Mouse (Mus musculus): Measurements from ENCODE around the gene Kif26a. TPM values are rescaled to one million over a fixed set of nuclear protein-coding genes. Genes with fewer than 3 reads are reported as not detected.

The Kif26a gene
- polyA plus RNA-seq, 1 experiment: not detected

DNA sequence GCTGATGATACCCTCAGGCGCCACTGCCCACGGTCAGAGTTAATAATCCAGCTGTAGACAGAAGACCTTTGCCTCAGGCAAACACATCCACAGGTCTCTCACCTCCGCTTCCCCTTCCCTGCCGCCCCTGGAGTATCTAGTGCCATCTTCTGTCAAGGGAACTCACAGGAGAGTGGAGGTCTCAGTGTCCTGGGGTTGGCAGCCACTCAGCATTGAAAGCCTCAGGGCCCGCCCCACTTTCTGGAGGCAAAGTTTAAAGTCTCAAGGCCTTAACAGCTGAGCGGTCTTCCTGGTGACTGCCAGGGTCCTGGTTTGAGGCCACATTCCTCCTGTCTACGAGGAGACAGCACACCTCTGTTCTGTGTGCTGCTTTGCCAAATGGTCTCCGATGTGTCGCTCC is 36.3 kb upstream of the Kif26a start:
- peaks cover 9% of the 10 kb centered on the region for H3K4me1 ChIP-seq
- 0 out of 2 replicates have a peak, but pooled peaks cover 3% of the 10 kb centered on the region for H3K9me3 ChIP-seq
- H3K27me3 ChIP-seq (replicated peaks): peaks cover 85% of the 10 kb centered on the region
- H3K4me3 ChIP-seq (replicated peaks): no peak overlapping the region
- TF ChIP-seq GATA1 (IDR thresholded peaks at IDR 0.05; ENCODE audit: borderline replicate concordance, low read length): no peak
- no peak for TF ChIP-seq FLI1 (IDR thresholded peaks at IDR 0.05; ENCODE audit: low read length)
- no peaks in the 10 kb centered on the region for H3K36me3 ChIP-seq (replicated peaks; ENCODE audit: low read length)

DNA sequence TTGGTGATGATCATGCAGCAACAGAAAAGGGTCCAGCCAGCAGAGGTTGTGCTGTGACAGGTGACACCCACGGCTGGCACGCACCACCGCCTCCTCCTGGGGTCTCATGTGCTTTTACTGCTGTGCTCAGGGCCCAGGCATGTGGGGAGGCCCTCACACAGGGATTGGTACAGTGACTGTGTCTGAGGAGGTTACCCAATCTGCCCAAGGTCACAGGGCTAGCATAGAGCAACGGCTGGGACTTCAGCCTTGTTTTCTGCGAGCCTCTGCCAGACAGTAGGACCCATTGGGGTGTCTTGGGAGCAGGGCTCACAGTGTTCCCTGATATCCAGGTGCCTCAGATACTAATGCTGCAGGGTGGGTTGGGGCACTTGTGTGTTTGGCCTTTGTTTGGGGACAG is 34.7 kb upstream of the Kif26a start:
- Histone ChIP-seq H3K36me3 (replicated peaks; ENCODE audit: low read length) (no peaks in the 10 kb centered on the region), H3K27me3 (replicated peaks) (peaks cover 85% of the 10 kb centered on the region), H3K4me3 (replicated peaks) (no peak overlapping the region), H3K4me1 (peaks cover 9% of the 10 kb centered on the region), H3K9me3 (no peaks in the 10 kb centered on the region)
- no peak for TF ChIP-seq GATA1 (IDR thresholded peaks at IDR 0.05; ENCODE audit: borderline replicate concordance, low read length)
- no peak for TF ChIP-seq FLI1 (IDR thresholded peaks at IDR 0.05; ENCODE audit: low read length)

GRCm38 (mm10) chr12:112112235-112112634 is 33.8 kb upstream of the Kif26a start:
- TF ChIP-seq GATA1 (IDR thresholded peaks at IDR 0.05; ENCODE audit: borderline replicate concordance, low read length) (no peak), FLI1 (IDR thresholded peaks at IDR 0.05; ENCODE audit: low read length) (no peak)
- peaks cover 9% of the 10 kb centered on the region for H3K4me1 ChIP-seq
- peaks cover 82% of the 10 kb centered on the region for H3K27me3 ChIP-seq (replicated peaks)

DNA sequence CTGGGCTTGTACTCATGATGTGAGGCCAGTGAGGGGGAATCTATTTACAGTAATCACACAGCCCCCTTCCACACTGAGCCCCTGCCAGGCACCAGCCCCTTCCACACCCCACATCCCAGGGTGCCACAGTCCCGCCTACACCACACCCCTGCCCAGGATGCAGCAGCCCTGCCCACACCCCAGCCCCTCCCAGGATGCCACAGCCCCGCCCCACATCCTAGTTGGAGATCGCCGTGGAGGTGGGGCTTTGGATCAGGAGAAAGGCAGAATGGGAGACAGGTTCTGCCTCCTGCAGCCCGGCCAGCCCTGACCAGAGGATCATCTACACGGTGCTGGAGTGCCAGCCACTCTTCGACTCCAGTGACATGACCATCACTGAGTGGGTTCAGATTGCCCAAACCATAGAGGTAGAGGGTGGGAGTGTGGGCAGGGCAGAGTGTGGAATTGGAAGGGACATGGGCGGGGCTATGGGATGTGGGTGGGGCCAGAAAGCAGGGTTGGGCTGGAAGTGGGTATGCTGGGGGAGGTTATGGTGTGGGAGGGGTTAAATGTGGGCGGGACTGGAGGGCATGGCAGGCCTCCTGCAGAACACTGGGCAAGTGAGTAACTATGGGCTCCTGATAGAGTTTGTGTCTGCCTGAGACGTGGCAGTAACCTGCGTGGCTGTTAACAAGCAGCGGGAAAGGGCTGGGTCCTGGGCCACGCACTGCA is 33.2 kb upstream of the Kif26a start:
- peaks cover 9% of the 10 kb centered on the region for H3K4me1 ChIP-seq
- no peak for TF ChIP-seq FLI1 (IDR thresholded peaks at IDR 0.05; ENCODE audit: low read length)
- TF ChIP-seq GATA1 (IDR thresholded peaks at IDR 0.05; ENCODE audit: borderline replicate concordance, low read length): no peak
- H3K4me3 ChIP-seq (replicated peaks): no peak overlapping the region
- no peaks in the 10 kb centered on the region for H3K36me3 ChIP-seq (replicated peaks; ENCODE audit: low read length)
- H3K27me3 ChIP-seq (replicated peaks): peaks cover 82% of the 10 kb centered on the region
- H3K9me3 ChIP-seq: no peaks in the 10 kb centered on the region

More at GRCm38 (mm10) chr12:112112235-112112634, 33.8 kb upstream of the Kif26a start:
- Histone ChIP-seq H3K36me3 (replicated peaks; ENCODE audit: low read length) (no peaks in the 10 kb centered on the region), H3K4me3 (replicated peaks) (no peak overlapping the region), H3K9me3 (no peaks in the 10 kb centered on the region)

DNA sequence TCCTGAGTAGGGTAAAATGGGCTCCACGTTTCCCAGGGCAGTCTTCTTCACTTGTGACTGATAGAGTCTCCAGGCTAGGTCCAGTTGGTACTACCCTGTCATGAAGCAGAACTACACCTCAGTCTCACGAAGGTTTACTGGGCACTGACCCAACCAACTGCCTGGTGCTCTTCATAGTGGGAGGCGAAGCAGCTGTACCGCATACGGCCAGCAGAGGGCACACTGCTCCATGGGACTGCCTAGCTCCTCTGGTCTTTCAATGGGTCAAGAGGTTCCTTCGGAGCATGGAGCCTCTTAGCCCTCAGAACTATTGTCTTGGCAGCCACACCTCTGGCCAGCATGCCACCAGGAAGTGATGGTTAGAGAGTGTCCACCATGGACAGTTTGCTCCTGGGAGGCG is 32.3 kb upstream of the Kif26a start:
- TF ChIP-seq GATA1 (IDR thresholded peaks at IDR 0.05; ENCODE audit: borderline replicate concordance, low read length) (no peak), FLI1 (IDR thresholded peaks at IDR 0.05; ENCODE audit: low read length) (no peak)
- peaks cover 9% of the 10 kb centered on the region for H3K4me1 ChIP-seq

GRCm38 (mm10) chr12:112117006-112117405 is 29.0 kb upstream of the Kif26a start:
- Histone ChIP-seq H3K36me3 (replicated peaks; ENCODE audit: low read length) (no peaks in the 10 kb centered on the region), H3K4me3 (replicated peaks) (no peak overlapping the region), H3K27me3 (replicated peaks) (peaks cover 86% of the 10 kb centered on the region), H3K4me1 (peaks cover 9% of the 10 kb centered on the region), H3K9me3 (no peaks in the 10 kb centered on the region)
- no peak for TF ChIP-seq GATA1 (IDR thresholded peaks at IDR 0.05; ENCODE audit: borderline replicate concordance, low read length)
- no peak for TF ChIP-seq FLI1 (IDR thresholded peaks at IDR 0.05; ENCODE audit: low read length)

More for the DNA sequence above, 32.3 kb upstream of the Kif26a start:
- Histone ChIP-seq H3K4me3 (replicated peaks) (no peak overlapping the region), H3K9me3 (no peaks in the 10 kb centered on the region), H3K36me3 (replicated peaks; ENCODE audit: low read length) (no peaks in the 10 kb centered on the region), H3K27me3 (replicated peaks) (peaks cover 84% of the 10 kb centered on the region)

GRCm38 (mm10) chr12:112117649-112118048 is 28.4 kb upstream of the Kif26a start:
- no peaks in the 10 kb centered on the region for H3K9me3 ChIP-seq
- peaks cover 8% of the 10 kb centered on the region for H3K4me1 ChIP-seq
- no peak for TF ChIP-seq GATA1 (IDR thresholded peaks at IDR 0.05; ENCODE audit: borderline replicate concordance, low read length)
- TF ChIP-seq FLI1 (IDR thresholded peaks at IDR 0.05; ENCODE audit: low read length): no peak
- no peaks in the 10 kb centered on the region for H3K36me3 ChIP-seq (replicated peaks; ENCODE audit: low read length)
- H3K27me3 ChIP-seq (replicated peaks): peaks cover 85% of the 10 kb centered on the region
- no peak overlapping the region for H3K4me3 ChIP-seq (replicated peaks)

DNA sequence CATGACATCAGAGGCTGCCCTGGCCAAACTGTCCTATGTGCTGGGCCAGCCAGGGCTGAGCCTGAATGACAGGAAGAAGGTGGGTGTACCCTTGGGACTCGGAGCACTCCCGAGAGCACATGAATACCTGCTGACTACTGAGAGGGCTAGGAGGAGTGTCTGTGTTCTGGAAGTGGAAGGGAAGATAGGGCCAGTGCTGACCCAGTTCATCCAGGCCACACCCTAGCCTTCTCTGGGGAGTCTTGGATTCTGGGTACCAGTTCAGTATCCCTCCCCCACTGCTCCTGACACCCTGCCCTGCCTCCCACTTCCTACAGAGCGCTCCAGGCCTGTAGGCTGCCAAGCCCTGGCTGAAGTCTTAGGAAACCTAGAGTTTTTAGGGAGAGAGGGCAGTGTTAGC is 24.8 kb upstream of the Kif26a start:
- TF ChIP-seq GATA1 (IDR thresholded peaks at IDR 0.05; ENCODE audit: borderline replicate concordance, low read length) (no peak), FLI1 (IDR thresholded peaks at IDR 0.05; ENCODE audit: low read length) (no peak)
- H3K4me1 ChIP-seq: no peaks in the 10 kb centered on the region
- H3K9me3 ChIP-seq: no peaks in the 10 kb centered on the region
- no peak overlapping the region for H3K4me3 ChIP-seq (replicated peaks)
- H3K36me3 ChIP-seq (replicated peaks; ENCODE audit: low read length): no peaks in the 10 kb centered on the region
- H3K27me3 ChIP-seq (replicated peaks): peaks cover 84% of the 10 kb centered on the region

GRCm38 (mm10) chr12:112125903-112126302 is 20.1 kb upstream of the Kif26a start:
- peaks cover 11% of the 10 kb centered on the region for H3K4me1 ChIP-seq
- H3K27me3 ChIP-seq (replicated peaks): peaks cover 92% of the 10 kb centered on the region
- no peaks in the 10 kb centered on the region for H3K36me3 ChIP-seq (replicated peaks; ENCODE audit: low read length)
- no peaks in the 10 kb centered on the region for H3K9me3 ChIP-seq
- H3K4me3 ChIP-seq (replicated peaks): no peak overlapping the region
- no peak for TF ChIP-seq FLI1 (IDR thresholded peaks at IDR 0.05; ENCODE audit: low read length)
- TF ChIP-seq GATA1 (IDR thresholded peaks at IDR 0.05; ENCODE audit: borderline replicate concordance, low read length): no peak

DNA sequence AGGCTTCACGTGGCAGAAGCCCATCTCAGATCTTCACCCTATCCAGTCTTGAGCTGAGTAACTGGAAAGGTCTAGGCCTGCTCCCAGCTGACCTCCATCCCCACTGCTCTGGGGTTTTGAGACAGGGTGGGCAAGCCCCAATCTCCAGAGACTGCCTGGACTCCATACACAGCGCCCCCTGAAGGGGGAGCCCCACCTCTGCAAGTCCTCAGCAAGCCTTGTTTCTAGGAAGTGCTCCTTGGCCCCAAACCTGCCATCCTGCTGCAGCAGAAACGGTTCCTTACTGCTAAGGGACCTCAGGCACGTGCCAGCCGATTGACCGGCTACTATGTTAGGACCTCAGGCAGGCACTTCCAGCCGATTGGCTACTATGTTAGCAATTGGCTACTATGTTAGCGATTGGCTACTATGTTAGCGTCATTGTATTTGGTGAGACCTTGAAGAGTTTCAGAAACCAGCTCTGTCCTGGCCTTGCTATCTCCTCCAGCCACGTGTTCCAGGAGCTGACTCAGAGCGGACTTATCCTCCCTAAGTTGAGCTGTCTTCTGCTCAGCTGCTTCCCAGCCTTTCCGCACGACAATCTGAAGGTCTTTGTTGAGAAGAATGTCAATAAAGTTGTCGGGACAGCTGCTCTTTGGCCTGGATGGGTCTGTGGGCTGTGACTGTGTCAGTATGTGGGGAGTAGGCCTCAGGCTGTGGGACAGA is 18.9 kb upstream of the Kif26a start:
- Histone ChIP-seq H3K27me3 (replicated peaks) (peaks cover 92% of the 10 kb centered on the region), H3K9me3 (no peaks in the 10 kb centered on the region), H3K4me3 (replicated peaks) (no peak overlapping the region), H3K36me3 (replicated peaks; ENCODE audit: low read length) (no peaks in the 10 kb centered on the region), H3K4me1 (peaks cover 13% of the 10 kb centered on the region)
- no peak for TF ChIP-seq GATA1 (IDR thresholded peaks at IDR 0.05; ENCODE audit: borderline replicate concordance, low read length)
- TF ChIP-seq FLI1 (IDR thresholded peaks at IDR 0.05; ENCODE audit: low read length): no peak

Measured in megakaryocyte, embryonic 14.5 days (primary cell).